Mouse (Mus musculus) forebrain, embryonic 16.5 days (tissue): ENCODE data around the gene Hs6st1. TPM values are rescaled to one million over a fixed set of nuclear protein-coding genes. Genes with fewer than 3 reads are reported as not detected.

Source experiments
- ATAC-seq: fragments of 200-750 bp; cut with Nextera tagmentation; 2 replicates; pipeline ENCODE4 v1.8.0; 2017; ENCODE audit warnings: mild to moderate bottlenecking, moderate library complexity
- H3K27ac ChIP-seq: fragments of 300-500 bp; sonication (generic); 2 replicates; pipeline ENCODE4 v1.5.1; 2014; ENCODE audit warnings: low read length, control low read depth
- H3K27me3 ChIP-seq: fragments of 300-500 bp; sonication (generic); replicated peaks from 2 replicates; pipeline ENCODE4 v1.6.1; 2014; ENCODE audit warnings: low read length; ENCODE audit not compliant: control insufficient read depth, insufficient read depth
- H3K36me3 ChIP-seq: fragments of 300-500 bp; sonication (generic); 2 replicates; pipeline ENCODE4 v1.6.1; 2014; ENCODE audit not compliant: control insufficient read depth, insufficient read depth
- H3K4me1 ChIP-seq: fragments of 300-500 bp; sonication (generic); replicated peaks from 2 replicates; pipeline ENCODE4 v1.6.1; 2014; ENCODE audit warnings: low read length; ENCODE audit not compliant: control insufficient read depth, insufficient read depth
- H3K4me2 ChIP-seq: fragments of 300-500 bp; sonication (generic); 2 replicates; pipeline ENCODE4 v1.6.1; 2014; ENCODE audit warnings: mild to moderate bottlenecking, low read length, control low read depth
- H3K4me3 ChIP-seq: fragments of 300-500 bp; sonication (generic); replicated peaks from 2 replicates; pipeline ENCODE4 v1.5.1; 2014; ENCODE audit warnings: mild to moderate bottlenecking, low read length, control low read depth
- H3K9ac ChIP-seq: fragments of 300-500 bp; sonication (generic); replicated peaks from 2 replicates; pipeline ENCODE4 v1.6.1; 2014; ENCODE audit warnings: low read depth, low read length, control low read depth
- H3K9me3 ChIP-seq: fragments of 300-500 bp; sonication (generic); 2 replicates; pipeline ENCODE4 v1.6.1; 2016; ENCODE audit warnings: low read length; ENCODE audit not compliant: control insufficient read depth
- WGBS: fragments of 180-500 bp; shearing (Covaris S2); extraction: QIAGEN DNeasy Blood & Tissue Kit; methylation state at CpG from one replicate; pipeline ENCODE4 v1.1.7; 2014; 5-methylcytosine and 5-hydroxymethylcytosine counted together
- polyA plus RNA-seq: library from polyadenylated mRNA; unstranded; fragments of >200 nt; fragmentation: Nextera tagmentation; extraction: Ambion mirVana; gene quantifications from 2 replicates; pipeline ENCODE4 v1.2.1, GENCODE M21; 2015

Hs6st1 gene
- polyA plus RNA-seq, 1 experiment from 2014 or later: 7.4 TPM

- Histone ChIP-seq H3K36me3 (no peaks in the 10 kb centered on the region), H3K4me2 (no peak overlapping the region), H3K4me3 (no peak overlapping the region), H3K27ac (no peak overlapping the region), H3K9ac (no peak overlapping the region), H3K27me3 (no peaks in the 10 kb centered on the region), H3K4me1 (no peaks in the 10 kb centered on the region), H3K9me3 (no peaks in the 10 kb centered on the region)
- WGBS: 91% methylated on average over 8 of the region's 8 CpGs
- ATAC-seq: no peak
These were observed 61.7 kb downstream of the Hs6st1 start for GRCm38 (mm10) chr1:36129881-36130280.

- Histone ChIP-seq H3K27ac (no peak overlapping the region), H3K9ac (no peak overlapping the region), H3K9me3 (no peaks in the 10 kb centered on the region), H3K27me3 (no peaks in the 10 kb centered on the region), H3K4me1 (no peaks in the 10 kb centered on the region), H3K36me3 (no peaks in the 10 kb centered on the region), H3K4me3 (no peak overlapping the region), H3K4me2 (no peak overlapping the region)
- ATAC-seq: no peak
- WGBS: 92% methylated on average over 4 of the region's 4 CpGs
These were observed 62.3 kb downstream of the Hs6st1 start for GRCm38 (mm10) chr1:36130307-36131035.

- Histone ChIP-seq H3K36me3 (no peaks in the 10 kb centered on the region), H3K4me2 (no peak overlapping the region), H3K27me3 (no peaks in the 10 kb centered on the region), H3K4me3 (no peak overlapping the region), H3K27ac (no peak overlapping the region), H3K9ac (no peak overlapping the region), H3K4me1 (no peaks in the 10 kb centered on the region), H3K9me3 (no peaks in the 10 kb centered on the region)
- WGBS: 42% methylated on average over 4 of the region's 4 CpGs
- no peak for ATAC-seq
These were observed 63.0 kb downstream of the Hs6st1 start for GRCm38 (mm10) chr1:36131154-36131553.

- ATAC-seq: no peak
- no peaks in the 10 kb centered on the region for H3K36me3 ChIP-seq
- H3K4me1 ChIP-seq: no peaks in the 10 kb centered on the region
- 76% methylated on average over 8 of the region's 8 CpGs for WGBS
- no peak overlapping the region for H3K4me3 ChIP-seq
- H3K4me2 ChIP-seq: no peak overlapping the region
- no peaks in the 10 kb centered on the region for H3K9me3 ChIP-seq
- no peak overlapping the region for H3K27ac ChIP-seq
- no peaks in the 10 kb centered on the region for H3K27me3 ChIP-seq
- H3K9ac ChIP-seq: no peak overlapping the region
These were observed 63.6 kb downstream of the Hs6st1 start for GRCm38 (mm10) chr1:36131766-36132165.

- Histone ChIP-seq H3K4me3 (no peak overlapping the region), H3K4me2 (no peak overlapping the region), H3K27ac (no peak overlapping the region), H3K36me3 (no peaks in the 10 kb centered on the region), H3K27me3 (no peaks in the 10 kb centered on the region), H3K9ac (no peak overlapping the region), H3K9me3 (no peaks in the 10 kb centered on the region), H3K4me1 (no peaks in the 10 kb centered on the region)
- ATAC-seq: no peak
- 86% methylated on average over 4 of the region's 4 CpGs for WGBS
These were observed 64.0 kb downstream of the Hs6st1 start for GRCm38 (mm10) chr1:36132211-36132610.

- Histone ChIP-seq H3K4me1 (no peaks in the 10 kb centered on the region), H3K9me3 (no peaks in the 10 kb centered on the region), H3K9ac (no peak overlapping the region), H3K36me3 (no peaks in the 10 kb centered on the region), H3K27ac (no peak overlapping the region), H3K4me2 (no peak overlapping the region), H3K4me3 (no peak overlapping the region), H3K27me3 (no peaks in the 10 kb centered on the region)
- ATAC-seq: no peak
- WGBS: 83% methylated on average over 8 of the region's 8 CpGs
These were observed 64.8 kb downstream of the Hs6st1 start for GRCm38 (mm10) chr1:36133041-36133440.

- no peaks in the 10 kb centered on the region for H3K9me3 ChIP-seq
- H3K27me3 ChIP-seq: no peaks in the 10 kb centered on the region
- H3K27ac ChIP-seq: no peak overlapping the region
- no peaks in the 10 kb centered on the region for H3K4me1 ChIP-seq
- no peak for ATAC-seq
- H3K9ac ChIP-seq: no peak overlapping the region
- H3K4me2 ChIP-seq: no peak overlapping the region
- no peaks in the 10 kb centered on the region for H3K36me3 ChIP-seq
- WGBS: 83% methylated on average over 3 of the region's 3 CpGs
- H3K4me3 ChIP-seq: no peak overlapping the region
These were observed 65.4 kb downstream of the Hs6st1 start for GRCm38 (mm10) chr1:36133647-36134046.

GRCm38 (mm10) chr1:36134584-36134983 lies 66.4 kb downstream of the Hs6st1 start:
- H3K4me2 ChIP-seq: no peak overlapping the region
- H3K36me3 ChIP-seq: no peaks in the 10 kb centered on the region
- no peaks in the 10 kb centered on the region for H3K27me3 ChIP-seq
- peak; percentile 61 for ATAC-seq
- H3K4me1 ChIP-seq: no peaks in the 10 kb centered on the region
- H3K9ac ChIP-seq: no peak overlapping the region
- no peaks in the 10 kb centered on the region for H3K9me3 ChIP-seq
- WGBS: 3% methylated on average over 3 of the region's 3 CpGs
- H3K4me3 ChIP-seq: no peak overlapping the region
- no peak overlapping the region for H3K27ac ChIP-seq

GRCm38 (mm10) chr1:36140311-36140710 lies 72.1 kb downstream of the Hs6st1 start:
- Histone ChIP-seq H3K27ac (no peak overlapping the region), H3K4me2 (no peak overlapping the region), H3K9ac (no peak overlapping the region), H3K4me3 (no peak overlapping the region), H3K9me3 (no peaks in the 10 kb centered on the region), H3K27me3 (no peaks in the 10 kb centered on the region), H3K36me3 (peaks cover 15% of the 10 kb centered on the region), H3K4me1 (no peaks in the 10 kb centered on the region)
- WGBS: 89% methylated on average over 15 of the region's 15 CpGs
- no peak for ATAC-seq

- Histone ChIP-seq H3K4me2 (no peak overlapping the region), H3K4me3 (no peak overlapping the region), H3K9ac (no peak overlapping the region), H3K27ac (no peak overlapping the region), H3K4me1 (no peaks in the 10 kb centered on the region), H3K27me3 (no peaks in the 10 kb centered on the region), H3K36me3 (peaks cover 24% of the 10 kb centered on the region), H3K9me3 (no peaks in the 10 kb centered on the region)
- no peak for ATAC-seq
- WGBS: 25% methylated on average over 1 of the region's 1 CpGs
These were observed 76.8 kb downstream of the Hs6st1 start for GRCm38 (mm10) chr1:36145050-36145449.
